Mouse (Mus musculus) MEL (cell line): ENCODE measurements around the gene Aspa. TPM values are rescaled to one million over a fixed set of nuclear protein-coding genes. Genes with fewer than 3 reads are reported as not detected.

Experiments
- DNase-seq: peaks from one replicate; pipeline ENCODE4 v3.0.0; 2011; ENCODE audit warnings: low read depth, low spot score
- H3K27ac ChIP-seq: 2 replicates; pipeline ENCODE4 v1.5.1; 2012; ENCODE audit warnings: low read depth, mild to moderate bottlenecking, control low read depth, low read length, moderate library complexity; ENCODE audit not compliant: control insufficient read depth
- H3K27me3 ChIP-seq, 2 experiments: fragments of 150-350 bp in 1 of 2; sonication (generic) in 1 of 2; 2 replicates each; pipeline ENCODE4 v1.6.1; 2012; ENCODE audit warnings: low read length in 2 of 2, mild to moderate bottlenecking in 2 of 2, improper control_type of control experiment in 1 of 2, moderate library complexity in 1 of 2; ENCODE audit not compliant: insufficient read depth in 2 of 2, control insufficient read depth in 1 of 2
- H3K36me3 ChIP-seq, 2 experiments: 2 replicates each; pipeline ENCODE4 v1.6.1; 2012 to 2014; ENCODE audit warnings: low read length in 2 of 2, improper control_type of control experiment in 1 of 2, inconsistent platforms in 1 of 2, mild to moderate bottlenecking in 1 of 2; ENCODE audit not compliant: insufficient read depth in 2 of 2, control insufficient read depth in 1 of 2
- H3K4me1 ChIP-seq, 2 experiments: fragments of 150-350 bp in 1 of 2; sonication (generic) in 1 of 2; 2 replicates each; pipeline ENCODE4 v1.6.1; 2012; ENCODE audit warnings: low read length in 2 of 2, improper control_type of control experiment in 1 of 2, mild to moderate bottlenecking in 1 of 2; ENCODE audit not compliant: insufficient read depth in 2 of 2, control insufficient read depth in 1 of 2
- H3K4me3 ChIP-seq, 2 experiments: fragments of 150-350 bp in 1 of 2; sonication (generic) in 1 of 2; 2 replicates each; pipeline ENCODE4 v1.5.1; 2012; ENCODE audit warnings: low read depth in 2 of 2, low read length in 2 of 2, mild to moderate bottlenecking in 2 of 2, moderate library complexity in 2 of 2, control low read depth in 1 of 2, improper control_type of control experiment in 1 of 2; ENCODE audit not compliant: control insufficient read depth in 1 of 2, insufficient read depth in 1 of 2
- H3K79me2 ChIP-seq: 2 replicates; pipeline ENCODE4 v1.6.1; 2012; ENCODE audit warnings: mild to moderate bottlenecking, low read length, moderate library complexity; ENCODE audit not compliant: control insufficient read depth, poor library complexity, insufficient read depth
- H3K9ac ChIP-seq: 2 replicates; pipeline ENCODE4 v1.6.1; 2012; ENCODE audit warnings: low read depth, mild to moderate bottlenecking, control low read depth, low read length, moderate library complexity; ENCODE audit not compliant: control insufficient read depth, poor library complexity, severe bottlenecking
- H3K9me3 ChIP-seq: fragments of 150-350 bp; sonication (generic); replicated peaks from 2 replicates; pipeline ENCODE4 v1.6.1; 2012; ENCODE audit warnings: mild to moderate bottlenecking, low read length, improper control_type of control experiment, moderate library complexity; ENCODE audit not compliant: insufficient read depth
- BHLHE40 ChIP-seq: IDR thresholded peaks from 2 replicates; pipeline ENCODE4 v1.6.1; 2012; ENCODE audit warnings: low read depth, mild to moderate bottlenecking, inconsistent platforms, low read length, improper control_type of control experiment, borderline replicate concordance
- CHD1 ChIP-seq: IDR thresholded peaks from 2 replicates; pipeline ENCODE4 v1.6.1; 2012; ENCODE audit warnings: low read depth, mild to moderate bottlenecking, inconsistent platforms, low read length, improper control_type of control experiment
- ELF1 ChIP-seq: IDR thresholded peaks from 2 replicates; pipeline ENCODE4 v1.6.1; 2014; ENCODE audit warnings: low read depth, mild to moderate bottlenecking, inconsistent platforms, low read length, improper control_type of control experiment, moderate library complexity
- EP300 ChIP-seq, 2 experiments: IDR thresholded peaks; 2 replicates each; pipeline ENCODE4 v1.6.1; 2011; ENCODE audit warnings: improper control_type of control experiment in 2 of 2, low read length in 2 of 2, low read depth in 1 of 2, mild to moderate bottlenecking in 1 of 2
- GABPA ChIP-seq: IDR thresholded peaks from 2 replicates; pipeline ENCODE4 v1.6.1; 2012; ENCODE audit warnings: low read depth, mild to moderate bottlenecking, inconsistent platforms, low read length, improper control_type of control experiment, moderate library complexity
- HCFC1 ChIP-seq: IDR thresholded peaks from 2 replicates; pipeline ENCODE4 v1.6.1; 2012; ENCODE audit warnings: low read depth, mild to moderate bottlenecking, inconsistent platforms, low read length, improper control_type of control experiment, moderate library complexity
- MAFK ChIP-seq: IDR thresholded peaks from 2 replicates; pipeline ENCODE4 v1.6.1; 2011; ENCODE audit warnings: low read depth, mild to moderate bottlenecking, low read length, improper control_type of control experiment, borderline replicate concordance
- MEF2A ChIP-seq: IDR thresholded peaks from 2 replicates; pipeline ENCODE4 v1.6.1; 2014; ENCODE audit warnings: low read depth, mild to moderate bottlenecking, inconsistent platforms, low read length, improper control_type of control experiment; ENCODE audit not compliant: poor library complexity, insufficient replicate concordance, severe bottlenecking; ENCODE audit errors: extremely low read depth
- MXI1 ChIP-seq: IDR thresholded peaks from 2 replicates; pipeline ENCODE4 v1.6.1; 2011; ENCODE audit warnings: mild to moderate bottlenecking, low read depth, low read length, improper control_type of control experiment
- MYC ChIP-seq: IDR thresholded peaks from 2 replicates; pipeline ENCODE4 v1.6.1; 2011; ENCODE audit warnings: low read depth, mild to moderate bottlenecking, low read length, improper control_type of control experiment, moderate library complexity
- NELFE ChIP-seq: IDR thresholded peaks from 2 replicates; pipeline ENCODE4 v1.6.1; 2011; ENCODE audit warnings: low read depth, low read length, improper control_type of control experiment
- POLR2AphosphoS5 ChIP-seq: IDR thresholded peaks from 2 replicates; pipeline ENCODE4 v1.6.1; 2012; ENCODE audit warnings: low read depth, borderline replicate concordance, mild to moderate bottlenecking, inconsistent platforms, low read length, moderate library complexity, mixed read lengths
- TCF12 ChIP-seq: IDR thresholded peaks from 2 replicates; pipeline ENCODE4 v1.6.1; 2014; ENCODE audit warnings: low read depth, mild to moderate bottlenecking, inconsistent platforms, low read length, improper control_type of control experiment, moderate library complexity
- UBTF ChIP-seq: IDR thresholded peaks from 2 replicates; pipeline ENCODE4 v1.6.1; 2012; ENCODE audit warnings: low read depth, mild to moderate bottlenecking, inconsistent platforms, low read length, improper control_type of control experiment, moderate library complexity, borderline replicate concordance; ENCODE audit not compliant: insufficient read depth
- USF2 ChIP-seq, 2 experiments: IDR thresholded peaks; 2 replicates each; pipeline ENCODE4 v1.6.1; 2011 to 2012; ENCODE audit warnings: improper control_type of control experiment in 2 of 2, low read length in 2 of 2, borderline replicate concordance in 1 of 2, inconsistent platforms in 1 of 2, low read depth in 1 of 2, mild to moderate bottlenecking in 1 of 2; ENCODE audit not compliant: insufficient read depth in 1 of 2
- polyA plus RNA-seq, 2 experiments: library from polyadenylated mRNA; stranded (reverse) in 1 of 2; unstranded in 1 of 2; fragments of >175 nt in 1 of 2; fragments of >200 nt in 1 of 2; gene quantifications; 2 replicates each; pipeline versions ENCODE4 v1.2.1 to v1.2.4; 2012; ENCODE audit warnings: low replicate concordance in 2 of 2, low read depth in 1 of 2; ENCODE audit not compliant: insufficient read length in 2 of 2, insufficient read depth in 1 of 2, missing spikeins in 1 of 2
- total RNA-seq: library from RNA; depleted of rRNA; stranded (reverse); fragments of 300-350 nt; gene quantifications from 2 replicates; pipeline ENCODE4 v1.2.3, GENCODE M21; 2012; rRNA removed

Gene Aspa
- total and polyA plus RNA-seq, 3 experiments: 0.28 to 1.3 TPM; not detected in 1

- Histone ChIP-seq H3K36me3 (no peaks in the 10 kb centered on the region), H3K27ac (no peak overlapping the region), H3K27me3 (peaks cover 0 to 9% of the 10 kb centered on the region in 2 experiments; a peak in 2 of 4 replicates), H3K9me3 (no peaks in the 10 kb centered on the region), H3K4me3 (no peak overlapping the region), H3K79me2 (no peaks in the 10 kb centered on the region), H3K4me1 (no peaks in the 10 kb centered on the region), H3K9ac (no peak overlapping the region)
- DNase-seq: no peak
- TF ChIP-seq MEF2A (no peak), ELF1 (no peak), NELFE (no peak), HCFC1 (no peak), MYC (no peak), MXI1 (no peak), BHLHE40 (no peak), USF2 (IDR thresholded peaks at IDR 0.05; ENCODE audit: borderline replicate concordance in 1 of 2, insufficient read depth in 1 of 2, low read depth in 1 of 2, low read length in 2 of 2) (no peak), POLR2AphosphoS5 (no peak), CHD1 (no peak), TCF12 (no peak), GABPA (no peak), MAFK (no peak), UBTF (no peak), EP300 (IDR thresholded peaks at IDR 0.05; ENCODE audit: low read depth in 1 of 2, low read length in 2 of 2) (no peak)
These were observed 71.9 kb downstream of the Aspa start for GRCm38 (mm10) chr11:73257362-73257945.

Other genes starting within 250 kb of the Aspa start
- 0.04 and 0.16 TPM in 2 replicates for gene Itgae, start 239.0 kb downstream of the Aspa start, total RNA-seq
- under 1 TPM in 1 of 2 experiments, not detected in 1; 0.22 TPM for gene Itgae, start 239.0 kb downstream of the Aspa start, polyA plus RNA-seq
- gene Haspin, start 191.3 kb downstream of the Aspa start, total RNA-seq: 22.9 and 26.9 TPM in 2 replicates
- 10 to 100 TPM in 1 of 2 experiments, not detected in 1; 28.3 TPM for gene Haspin, start 191.3 kb downstream of the Aspa start, polyA plus RNA-seq
- gene P2rx5, start 169.2 kb downstream of the Aspa start, total RNA-seq: 0.04 and 0.07 TPM in 2 replicates
- gene P2rx5, start 169.2 kb downstream of the Aspa start, polyA plus RNA-seq: under 1 TPM in 1 of 2 experiments, not detected in 1; 0.25 TPM
- 158 and 179 TPM in 2 replicates for gene Emc6, start 152.6 kb downstream of the Aspa start, total RNA-seq
- 100 to 1,000 TPM in 1 of 2 experiments, not detected in 1; 211 TPM for gene Emc6, start 152.6 kb downstream of the Aspa start, polyA plus RNA-seq
- gene Tax1bp3, start 152.5 kb downstream of the Aspa start, total RNA-seq: 12.6 and 13.1 TPM in 2 replicates
- 10 to 100 TPM in 1 of 2 experiments, not detected in 1; 30.9 TPM for gene Tax1bp3, start 152.5 kb downstream of the Aspa start, polyA plus RNA-seq
- 5.1 and 5.4 TPM in 2 replicates for gene Ctns, start 130.6 kb downstream of the Aspa start, total RNA-seq
- gene Ctns, start 130.6 kb downstream of the Aspa start, polyA plus RNA-seq: 1 to 10 TPM in 1 of 2 experiments, not detected in 1; 9.4 TPM
- gene Shpk, start 130.1 kb downstream of the Aspa start, total RNA-seq: 1.0 and 1.4 TPM in 2 replicates
- 1 to 10 TPM in 1 of 2 experiments, not detected in 1; 1.6 TPM for gene Shpk, start 130.1 kb downstream of the Aspa start, polyA plus RNA-seq
- gene Trpv1, start 95.3 kb downstream of the Aspa start, total RNA-seq: not detected in 2 replicates
- gene Trpv1, start 95.3 kb downstream of the Aspa start, polyA plus RNA-seq: not detected
- not detected in 2 replicates for gene Trpv3, start 62.2 kb downstream of the Aspa start, total RNA-seq
- gene Trpv3, start 62.2 kb downstream of the Aspa start, polyA plus RNA-seq: not detected
- gene Gm49340, start 145 bp upstream of the Aspa start, total RNA-seq: not detected in 2 replicates
- not detected for gene Gm49340, start 145 bp upstream of the Aspa start, polyA plus RNA-seq
- gene Spata22, start 145 bp upstream of the Aspa start, total RNA-seq: not detected in 2 replicates
- not detected for gene Spata22, start 145 bp upstream of the Aspa start, polyA plus RNA-seq
- not detected in 2 replicates for gene Olfr20, start 21.2 kb upstream of the Aspa start, total RNA-seq
- gene Olfr20, start 21.2 kb upstream of the Aspa start, polyA plus RNA-seq: not detected
- 0.08 TPM in 1 of 2 replicates, not detected in the other for gene Olfr376, start 41.6 kb upstream of the Aspa start, total RNA-seq
- gene Olfr376, start 41.6 kb upstream of the Aspa start, polyA plus RNA-seq: not detected
- gene Olfr1, start 70.0 kb upstream of the Aspa start, total RNA-seq: not detected in 2 replicates
- not detected for gene Olfr1, start 70.0 kb upstream of the Aspa start, polyA plus RNA-seq
- gene Olfr378, start 98.9 kb upstream of the Aspa start, total RNA-seq: not detected in 2 replicates
- not detected for gene Olfr378, start 98.9 kb upstream of the Aspa start, polyA plus RNA-seq
- not detected in 2 replicates for gene Olfr380, start 127.9 kb upstream of the Aspa start, total RNA-seq
- gene Olfr380, start 127.9 kb upstream of the Aspa start, polyA plus RNA-seq: not detected
- not detected in 2 replicates for gene Olfr381, start 162.0 kb upstream of the Aspa start, total RNA-seq
- gene Olfr381, start 162.0 kb upstream of the Aspa start, polyA plus RNA-seq: not detected
- not detected in 2 replicates for gene Olfr382, start 187.6 kb upstream of the Aspa start, total RNA-seq
- gene Olfr382, start 187.6 kb upstream of the Aspa start, polyA plus RNA-seq: not detected